Mouse (Mus musculus) midbrain, postnatal 0 days (tissue): ENCODE data around the gene Hist2h2bb. TPM values are rescaled to one million over a fixed set of nuclear protein-coding genes. Genes with fewer than 3 reads are reported as not detected.

Source experiments
- ATAC-seq: fragments of 200-750 bp; cut with Nextera tagmentation; 2 replicates; pipeline ENCODE4 v1.8.0; 2017; ENCODE audit warnings: moderate number of reproducible peaks, mild to moderate bottlenecking, moderate TSS enrichment, moderate library complexity; ENCODE audit not compliant: low FRiP score
- DNase-seq: peaks from one replicate; pipeline ENCODE4 v3.0.0-alpha.2; 2015; ENCODE audit warnings: low spot score
- H3K27ac ChIP-seq: fragments of 300-500 bp; sonication (generic); 2 replicates; pipeline ENCODE4 v1.5.1; 2014; ENCODE audit warnings: low read depth, mild to moderate bottlenecking, low read length, mixed read lengths
- H3K27me3 ChIP-seq: fragments of 300-500 bp; sonication (generic); 2 replicates; pipeline ENCODE4 v1.6.1; 2014; ENCODE audit warnings: low read length, control low read depth, mixed read lengths; ENCODE audit not compliant: insufficient read depth
- H3K36me3 ChIP-seq: fragments of 300-500 bp; sonication (generic); 2 replicates; pipeline ENCODE4 v1.6.1; 2014; ENCODE audit warnings: low read length, control low read depth, mixed read lengths; ENCODE audit not compliant: insufficient read depth
- H3K4me1 ChIP-seq: fragments of 300-500 bp; sonication (generic); 2 replicates; pipeline ENCODE4 v1.6.1; 2014; ENCODE audit warnings: mild to moderate bottlenecking, control low read depth, antibody characterized with exemption, low read length, mixed read lengths; ENCODE audit not compliant: insufficient read depth
- H3K4me2 ChIP-seq: fragments of 300-500 bp; sonication (generic); 2 replicates; pipeline ENCODE4 v1.6.1; 2014; ENCODE audit warnings: low read depth, mild to moderate bottlenecking, low read length, mixed read lengths; ENCODE audit not compliant: poor library complexity, severe bottlenecking
- H3K4me3 ChIP-seq: fragments of 300-500 bp; sonication (generic); 2 replicates; pipeline ENCODE4 v1.5.1; 2014; ENCODE audit warnings: low read depth, mild to moderate bottlenecking, low read length, moderate library complexity
- H3K9ac ChIP-seq: fragments of 300-500 bp; sonication (generic); replicated peaks from 2 replicates; pipeline ENCODE4 v1.6.1; 2014; ENCODE audit warnings: mild to moderate bottlenecking, low read length, moderate library complexity, mixed read lengths; ENCODE audit not compliant: poor library complexity, severe bottlenecking
- H3K9me3 ChIP-seq: fragments of 300-500 bp; sonication (generic); 2 replicates; pipeline ENCODE4 v1.6.1; 2016; ENCODE audit warnings: low read length, control low read depth
- CTCF ChIP-seq: IDR thresholded peaks from 2 replicates; pipeline ENCODE4 v1.5.1; 2016; ENCODE audit warnings: antibody characterized with exemption, mild to moderate bottlenecking
- WGBS: fragments of 180-500 bp; shearing (Covaris S2); extraction: QIAGEN DNeasy Blood & Tissue Kit; methylation state at CpG from one replicate; pipeline ENCODE4 v1.1.7; 2014; 5-methylcytosine and 5-hydroxymethylcytosine counted together
- polyA plus RNA-seq: library from polyadenylated mRNA; unstranded; fragments of >200 nt; fragmentation: Nextera tagmentation; extraction: Ambion mirVana; gene quantifications from 2 replicates; pipeline ENCODE4 v1.2.1, GENCODE M21; 2015
- total RNA-seq: library from RNA; depleted of rRNA; stranded (reverse); fragments of >200 nt; gene quantifications from 2 replicates; pipeline ENCODE4 v1.2.3, GENCODE M21; 2014

Hist2h2bb gene
- total and polyA plus RNA-seq, 2 experiments from 2014 or later, result 1.7 to 343 TPM

- H3K9ac ChIP-seq, result no peak overlapping the region
- no peak for TF ChIP-seq CTCF
- H3K4me1 ChIP-seq, result 0 out of 2 replicates have a peak, but pooled peaks cover 7% of the 10 kb centered on the region
- 7% methylated on average over 11 of the region's 11 CpGs for WGBS
- ATAC-seq (no peak), DNase-seq (no peak)
- no peak overlapping the region for H3K27ac ChIP-seq
- H3K27me3 ChIP-seq, result no peaks in the 10 kb centered on the region
- peak overlapping the region; percentile 38 for H3K4me2 ChIP-seq
- H3K4me3 ChIP-seq, result peak overlapping the region; percentile 25; the same call in 1 of the 2 replicates
- H3K36me3 ChIP-seq, result no peaks in the 10 kb centered on the region
- no peaks in the 10 kb centered on the region for H3K9me3 ChIP-seq
These were observed 22.0 kb upstream of the Hist2h2bb start for GRCm38 (mm10) chr3:96247356-96248140.

GRCm38 (mm10) chr3:96248141-96249033, 21.2 kb upstream of the Hist2h2bb start:
- Histone ChIP-seq H3K27ac (no peak overlapping the region), H3K4me3 (no peak overlapping the region), H3K36me3 (no peaks in the 10 kb centered on the region), H3K9me3 (no peaks in the 10 kb centered on the region), H3K4me2 (no peak overlapping the region), H3K4me1 (0 out of 2 replicates have a peak, but pooled peaks cover 7% of the 10 kb centered on the region), H3K9ac (no peak overlapping the region), H3K27me3 (no peaks in the 10 kb centered on the region)
- WGBS, result 58% methylated on average over 6 of the region's 6 CpGs
- no peak for TF ChIP-seq CTCF
- DNase-seq (no peak), ATAC-seq (no peak)

GRCm38 (mm10) chr3:96249034-96249345, 20.6 kb upstream of the Hist2h2bb start:
- DNase-seq (no peak), ATAC-seq (no peak)
- 56% methylated on average over 4 of the region's 4 CpGs for WGBS
- Histone ChIP-seq H3K4me3 (no peak overlapping the region), H3K4me2 (no peak overlapping the region), H3K9ac (no peak overlapping the region), H3K27me3 (no peaks in the 10 kb centered on the region), H3K36me3 (no peaks in the 10 kb centered on the region), H3K9me3 (no peaks in the 10 kb centered on the region), H3K27ac (no peak overlapping the region), H3K4me1 (0 out of 2 replicates have a peak, but pooled peaks cover 5% of the 10 kb centered on the region)
- no peak for TF ChIP-seq CTCF

GRCm38 (mm10) chr3:96250890-96251289, 18.7 kb upstream of the Hist2h2bb start:
- DNase-seq (no peak), ATAC-seq (no peak)
- no peak for TF ChIP-seq CTCF
- Histone ChIP-seq H3K9ac (no peak overlapping the region), H3K36me3 (no peaks in the 10 kb centered on the region), H3K27ac (no peak overlapping the region), H3K4me2 (no peak overlapping the region), H3K4me3 (no peak overlapping the region), H3K4me1 (no peaks in the 10 kb centered on the region), H3K9me3 (no peaks in the 10 kb centered on the region), H3K27me3 (no peaks in the 10 kb centered on the region)
- 88% methylated on average over 3 of the region's 3 CpGs for WGBS

GRCm38 (mm10) chr3:96251787-96252186, 17.8 kb upstream of the Hist2h2bb start:
- no peaks in the 10 kb centered on the region for H3K4me1 ChIP-seq
- 92% methylated on average over 3 of the region's 3 CpGs for WGBS
- no peaks in the 10 kb centered on the region for H3K36me3 ChIP-seq
- H3K4me3 ChIP-seq, result no peak overlapping the region
- no peak overlapping the region for H3K9ac ChIP-seq
- DNase-seq (no peak), ATAC-seq (no peak)
- no peaks in the 10 kb centered on the region for H3K9me3 ChIP-seq
- H3K4me2 ChIP-seq, result no peak overlapping the region
- H3K27ac ChIP-seq, result no peak overlapping the region
- TF ChIP-seq CTCF, result no peak
- no peaks in the 10 kb centered on the region for H3K27me3 ChIP-seq
